Mouse (Mus musculus) small intestine, adult 2 months (tissue): ENCODE measurements around the gene Kcnq5.

Experiments used
- CTCF ChIP-seq: fragments of 200-500 bp; IDR thresholded peaks from 2 replicates; pipeline ENCODE4 v1.5.1; 2012; ENCODE audit warnings: low read depth, mild to moderate bottlenecking, control low read depth, inconsistent platforms, low read length, moderate library complexity, mixed read lengths; ENCODE audit not compliant: insufficient replicate concordance, insufficient read length; ENCODE audit errors: extremely low read depth
- POLR2A ChIP-seq: fragments of 200-500 bp; IDR thresholded peaks from 2 replicates; pipeline ENCODE4 v1.6.1; 2012; ENCODE audit warnings: low read depth, mild to moderate bottlenecking, control low read depth, inconsistent platforms, low read length, moderate library complexity

DNA sequence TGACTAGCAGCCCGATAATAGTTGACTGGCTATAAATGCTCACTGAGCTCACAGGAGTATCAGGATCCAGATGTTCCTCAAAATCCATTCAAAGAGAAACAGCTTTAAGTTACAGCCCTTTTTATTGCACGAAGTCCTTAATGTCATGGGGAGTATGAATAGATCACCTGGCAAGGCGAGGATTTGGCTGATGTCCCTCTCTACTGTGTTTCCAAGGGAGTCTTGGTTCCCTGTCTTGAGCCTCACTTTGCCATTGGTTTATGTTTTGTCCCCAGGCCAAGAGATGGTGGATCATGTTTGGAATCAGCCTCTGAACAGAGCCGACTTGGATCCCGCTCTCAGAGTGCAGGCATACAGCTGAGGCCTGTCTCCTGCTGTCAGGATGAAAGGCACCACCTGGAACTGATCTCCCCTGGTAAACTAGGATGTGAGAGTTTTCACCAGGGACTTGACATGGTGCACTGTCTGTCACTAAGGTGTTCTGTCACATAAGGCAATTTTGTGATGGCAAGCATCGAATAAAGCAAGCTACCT, 570.5 kb downstream of the Kcnq5 start:
- TF ChIP-seq POLR2A (no peak), CTCF (no peak)
